Mouse (Mus musculus) CD4-positive, CD25-positive, alpha-beta regulatory T cell (primary cell): ENCODE measurements around the gene Olfr1338. TPM values are rescaled to one million over a fixed set of nuclear protein-coding genes. Genes with fewer than 3 reads are reported as not detected.

Experiments used
- polyA plus RNA-seq: library from polyadenylated mRNA; unstranded; fragments of 100-300 nt; shearing (Covaris generic); gene quantifications from one replicate; pipeline ENCODE4 v1.2.1, GENCODE M21; 2017

Gene Olfr1338
- polyA plus RNA-seq: not detected

DNA sequence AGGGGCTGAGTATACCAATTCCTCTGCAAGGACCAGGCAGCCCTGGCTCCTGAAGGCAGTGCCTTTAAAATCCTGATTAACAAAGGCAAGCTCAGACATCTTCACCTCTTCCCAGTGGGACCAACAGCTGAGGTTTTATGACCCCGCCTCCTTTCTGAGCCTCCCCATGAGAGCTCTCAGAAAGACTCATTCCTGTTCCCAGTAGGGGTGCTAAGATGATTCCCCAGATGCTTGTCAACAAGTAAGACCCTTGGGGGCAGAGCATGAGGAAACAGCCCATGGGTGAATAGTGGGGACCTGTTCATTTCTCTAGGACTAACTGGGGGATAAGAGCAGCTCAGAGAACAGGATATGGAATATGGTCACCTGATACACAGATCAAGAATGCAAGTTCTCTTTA lies at the start of gene Olfr1338:
Olfr1338 (minus strand) TSS at position 101 of the 400 bp plus-strand sequence.

DNA sequence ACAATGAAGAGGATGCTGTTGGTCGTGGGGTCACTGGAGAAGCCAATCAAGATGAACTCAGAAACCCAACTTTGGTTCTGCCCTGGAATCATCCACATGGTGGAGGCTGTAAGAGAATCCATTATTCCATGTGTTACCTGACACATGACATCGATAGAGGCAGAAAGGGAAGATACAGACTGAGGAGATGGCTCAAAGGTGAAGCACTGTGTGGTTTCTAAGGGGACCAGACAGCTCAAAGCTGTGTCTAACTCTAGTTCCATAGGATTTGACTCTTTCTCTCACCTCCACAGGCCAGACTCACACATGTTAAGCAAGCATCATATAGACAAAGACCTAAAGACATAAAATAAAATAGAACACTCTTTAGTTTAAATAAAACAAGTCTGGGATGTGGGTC lies 23.9 kb upstream of the Olfr1338 start, which contains the start of gene Olfr1337:
Olfr1337 (minus strand) TSS at position 101 of the 400 bp plus-strand sequence.

DNA sequence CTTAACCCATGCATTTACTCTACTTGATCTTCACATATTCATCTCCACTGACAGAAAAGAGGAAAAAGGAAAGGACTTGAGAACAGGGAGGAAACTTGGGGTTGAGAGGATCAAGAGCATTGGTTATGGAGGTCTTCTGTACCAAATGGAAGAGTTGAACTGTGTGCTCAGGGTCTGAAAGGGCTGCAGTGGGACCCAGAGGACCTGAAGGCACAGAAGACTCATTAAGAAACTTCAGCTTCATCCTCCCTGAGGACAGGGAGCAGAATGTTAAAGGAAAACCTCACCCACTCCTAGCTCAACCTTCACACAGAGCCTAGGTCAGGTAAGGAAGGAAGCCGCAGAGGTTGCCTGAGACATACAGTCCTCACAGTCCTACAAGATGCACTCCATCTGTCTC lies 26.7 kb downstream of the Olfr1338 start, which contains the start of gene Olfr1339:
Olfr1339 (plus strand) TSS at position 301 of the 400 bp plus-strand sequence.

DNA sequence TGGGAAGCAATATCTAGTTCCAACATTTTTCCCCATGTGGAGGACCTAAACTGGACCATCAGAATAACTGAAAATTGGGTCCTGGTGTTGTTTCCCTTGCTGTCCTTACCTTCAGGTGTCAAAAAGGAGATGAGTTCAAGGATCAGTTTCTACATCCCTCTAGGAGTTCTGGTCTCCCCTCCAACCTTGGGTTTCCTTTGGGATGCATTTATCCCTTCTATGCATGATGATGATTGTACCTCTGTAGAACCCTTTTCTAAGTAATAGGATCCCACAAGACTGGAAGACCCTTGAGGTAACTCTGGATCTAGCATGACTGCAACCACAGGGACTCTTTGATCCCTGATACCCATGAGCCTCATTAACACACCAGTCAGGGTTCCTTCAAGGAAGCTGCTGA lies 38.7 kb downstream of the Olfr1338 start, which contains the start of gene Olfr1340:
Olfr1340 (plus strand) TSS at position 301 of the 400 bp plus-strand sequence.

DNA sequence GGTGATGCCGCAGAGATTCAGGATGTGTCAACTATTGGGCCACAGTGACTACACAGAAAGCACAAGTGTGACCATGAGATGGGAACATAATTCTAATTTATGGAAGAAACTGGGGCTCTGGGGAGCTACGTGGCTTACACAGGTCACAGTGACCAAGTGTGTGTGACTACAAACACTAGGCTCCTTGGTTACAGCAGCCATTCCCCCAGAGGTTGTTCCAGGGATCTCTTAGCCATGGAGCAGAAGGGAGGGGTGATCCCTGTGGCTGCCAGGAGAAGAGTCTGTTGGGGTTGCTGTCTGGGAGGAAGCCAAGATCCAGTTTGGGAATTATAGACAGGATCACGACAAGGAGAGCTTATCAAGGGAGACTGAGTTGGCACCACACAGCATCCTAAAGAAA lies 55.3 kb downstream of the Olfr1338 start, which contains the start of gene Olfr1341:
Olfr1341 (plus strand) TSS at position 301 of the 400 bp plus-strand sequence.

Other genes with a start within 250 kb of the Olfr1338 start
- not detected for gene 2610528J11Rik, start 231.7 kb downstream of the Olfr1338 start, polyA plus RNA-seq
- gene Tmem125, start 214.7 kb downstream of the Olfr1338 start, polyA plus RNA-seq: 0.19 TPM
- gene Cfap57, start 138.0 kb downstream of the Olfr1338 start, polyA plus RNA-seq: not detected
- gene Ebna1bp2, start 137.9 kb downstream of the Olfr1338 start, polyA plus RNA-seq: 170 TPM
- gene Olfr62, start 99.8 kb downstream of the Olfr1338 start, polyA plus RNA-seq: not detected
- gene Olfr1342, start 66.0 kb downstream of the Olfr1338 start, polyA plus RNA-seq: not detected
- 0.10 TPM for gene Olfr1341, start 55.2 kb downstream of the Olfr1338 start, polyA plus RNA-seq
- 0.07 TPM for gene Olfr1340, start 38.6 kb downstream of the Olfr1338 start, polyA plus RNA-seq
- gene Olfr1339, start 26.6 kb downstream of the Olfr1338 start, polyA plus RNA-seq: not detected
- gene Olfr1337, start 23.8 kb upstream of the Olfr1338 start, polyA plus RNA-seq: not detected
- gene Olfr1335, start 51.2 kb upstream of the Olfr1338 start, polyA plus RNA-seq: not detected
- gene Olfr1333, start 77.5 kb upstream of the Olfr1338 start, polyA plus RNA-seq: not detected
- not detected for gene Olfr1331, start 105.9 kb upstream of the Olfr1338 start, polyA plus RNA-seq
- gene Olfr1330, start 129.9 kb upstream of the Olfr1338 start, polyA plus RNA-seq: not detected
- gene Olfr1329, start 158.7 kb upstream of the Olfr1338 start, polyA plus RNA-seq: not detected
- not detected for gene Olfr1328, start 179.9 kb upstream of the Olfr1338 start, polyA plus RNA-seq
- not detected for gene Lao1, start 202.8 kb upstream of the Olfr1338 start, polyA plus RNA-seq